Mouse (Mus musculus) embryonic facial prominence, embryonic 14.5 days (tissue): ENCODE data around the gene Insyn1. TPM values are rescaled to one million over a fixed set of nuclear protein-coding genes. Genes with fewer than 3 reads are reported as not detected.

Experiments
- ATAC-seq: fragments of 200-750 bp; cut with Nextera tagmentation; 2 replicates; pipeline ENCODE4 v1.8.0; 2017; ENCODE audit warnings: low read depth, moderate number of reproducible peaks, moderate TSS enrichment
- DNase-seq: peaks from one replicate; pipeline ENCODE4 v3.0.0-alpha.2; 2015; ENCODE audit warnings: low spot score
- H3K27ac ChIP-seq: fragments of 300-500 bp; sonication (generic); replicated peaks from 2 replicates; pipeline ENCODE4 v1.5.1; 2014; ENCODE audit warnings: low read depth, mild to moderate bottlenecking, low read length, moderate library complexity
- H3K27me3 ChIP-seq: fragments of 300-500 bp; sonication (generic); replicated peaks from 2 replicates; pipeline ENCODE4 v1.6.1; 2014; ENCODE audit warnings: low read length; ENCODE audit not compliant: control insufficient read depth, insufficient read depth
- H3K36me3 ChIP-seq: fragments of 300-500 bp; sonication (generic); 2 replicates; pipeline ENCODE4 v1.6.1; 2014; ENCODE audit warnings: low read length, mixed read lengths; ENCODE audit not compliant: control insufficient read depth, insufficient read depth
- H3K4me1 ChIP-seq: fragments of 300-500 bp; sonication (generic); 2 replicates; pipeline ENCODE4 v1.6.1; 2014; ENCODE audit warnings: antibody characterized with exemption, low read length; ENCODE audit not compliant: control insufficient read depth, insufficient read depth
- H3K4me2 ChIP-seq: fragments of 300-500 bp; sonication (generic); 2 replicates; pipeline ENCODE4 v1.6.1; 2014; ENCODE audit warnings: low read depth, mild to moderate bottlenecking, low read length, moderate library complexity, mixed read lengths
- H3K4me3 ChIP-seq: fragments of 300-500 bp; sonication (generic); 2 replicates; pipeline ENCODE4 v1.5.1; 2014; ENCODE audit warnings: low read depth, mild to moderate bottlenecking, low read length
- H3K9ac ChIP-seq: fragments of 300-500 bp; sonication (generic); 2 replicates; pipeline ENCODE4 v1.6.1; 2014; ENCODE audit warnings: low read depth, mild to moderate bottlenecking, low read length, moderate library complexity, mixed read lengths
- H3K9me3 ChIP-seq: fragments of 300-500 bp; sonication (generic); 2 replicates; pipeline ENCODE4 v1.6.1; 2016; ENCODE audit warnings: low read length; ENCODE audit not compliant: control insufficient read depth
- WGBS: fragments of 180-500 bp; shearing (Covaris S2); extraction: QIAGEN DNeasy Blood & Tissue Kit; methylation state at CpG from one replicate; pipeline ENCODE4 v1.1.7; 2014; 5-methylcytosine and 5-hydroxymethylcytosine counted together
- polyA plus RNA-seq: library from polyadenylated mRNA; unstranded; fragments of >200 nt; fragmentation: Nextera tagmentation; extraction: Ambion mirVana; gene quantifications from 2 replicates; pipeline ENCODE4 v1.2.1, GENCODE M21; 2014

Insyn1 gene
- polyA plus RNA-seq, 1 experiment from 2014 or later = 4.9 TPM

DNA sequence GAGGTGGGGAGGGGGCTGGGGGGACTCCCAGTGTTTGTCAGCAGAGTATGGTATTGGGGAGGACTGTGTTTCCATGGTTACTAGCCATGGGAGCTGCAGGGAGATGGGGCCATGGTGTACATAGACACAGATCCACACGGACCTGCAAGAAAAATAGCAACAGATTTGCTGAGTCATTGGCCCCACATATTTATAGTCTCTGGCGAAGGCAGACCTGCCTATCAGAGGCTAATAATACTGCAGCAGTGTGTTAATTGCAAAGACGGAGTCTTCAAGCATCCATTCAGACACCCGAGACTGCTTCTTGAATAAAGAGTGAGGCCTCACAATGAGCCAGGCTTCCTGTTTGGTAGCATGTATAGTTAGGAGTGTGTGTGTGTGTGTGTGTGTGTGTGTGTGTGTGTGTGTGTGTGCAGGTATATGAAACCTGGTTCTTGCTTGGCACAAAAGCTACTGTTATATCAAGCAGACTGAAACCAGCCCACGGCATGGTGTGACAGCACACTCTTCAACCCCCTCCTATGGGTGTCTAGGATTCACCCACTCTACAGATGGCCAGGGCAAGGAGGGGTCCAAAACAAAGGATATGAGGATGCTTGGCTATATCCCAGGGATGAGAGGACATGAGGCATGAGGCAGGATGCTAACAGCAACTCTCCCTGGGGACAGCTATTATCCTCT lies 20.9 kb upstream of the Insyn1 start:
- H3K27ac ChIP-seq = no peak overlapping the region
- H3K4me2 ChIP-seq = no peak overlapping the region
- WGBS = 66% methylated on average over 5 of the region's 5 CpGs
- H3K9ac ChIP-seq = no peak overlapping the region
- no peaks in the 10 kb centered on the region for H3K36me3 ChIP-seq
- no peak overlapping the region for H3K4me3 ChIP-seq
- no peak for ATAC-seq
- DNase-seq = no peak
- no peaks in the 10 kb centered on the region for H3K9me3 ChIP-seq
- H3K4me1 ChIP-seq = no peaks in the 10 kb centered on the region
- H3K27me3 ChIP-seq = no peaks in the 10 kb centered on the region

DNA sequence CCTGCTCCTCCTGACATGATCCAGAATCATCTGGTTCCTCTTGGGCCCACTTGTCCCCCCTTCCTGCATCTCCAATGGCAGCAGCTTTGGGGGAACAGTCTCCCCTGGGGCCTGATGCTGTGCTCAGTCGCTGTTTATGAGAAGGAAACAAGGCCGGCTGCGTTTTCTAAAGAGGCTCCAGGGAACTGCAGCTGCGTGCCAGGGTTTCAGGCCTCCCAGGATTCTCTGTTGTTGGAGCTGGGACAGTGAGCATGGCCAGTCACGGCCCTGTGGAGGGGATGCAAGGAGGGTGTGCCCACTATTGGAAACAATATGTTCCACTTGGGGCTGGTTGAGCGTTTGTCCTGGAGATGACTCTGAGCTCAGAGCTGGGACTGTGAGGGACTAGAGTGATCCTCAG lies 17.9 kb upstream of the Insyn1 start:
- DNase-seq (no peak), ATAC-seq (peak; percentile 31; the same call in 1 of the 2 replicates)
- Histone ChIP-seq H3K4me2 (no peak overlapping the region), H3K36me3 (no peaks in the 10 kb centered on the region), H3K4me1 (no peaks in the 10 kb centered on the region), H3K9ac (no peak overlapping the region), H3K4me3 (no peak overlapping the region), H3K9me3 (no peaks in the 10 kb centered on the region), H3K27me3 (no peaks in the 10 kb centered on the region), H3K27ac (no peak overlapping the region)
- 24% methylated on average over 6 of the region's 6 CpGs for WGBS

DNA sequence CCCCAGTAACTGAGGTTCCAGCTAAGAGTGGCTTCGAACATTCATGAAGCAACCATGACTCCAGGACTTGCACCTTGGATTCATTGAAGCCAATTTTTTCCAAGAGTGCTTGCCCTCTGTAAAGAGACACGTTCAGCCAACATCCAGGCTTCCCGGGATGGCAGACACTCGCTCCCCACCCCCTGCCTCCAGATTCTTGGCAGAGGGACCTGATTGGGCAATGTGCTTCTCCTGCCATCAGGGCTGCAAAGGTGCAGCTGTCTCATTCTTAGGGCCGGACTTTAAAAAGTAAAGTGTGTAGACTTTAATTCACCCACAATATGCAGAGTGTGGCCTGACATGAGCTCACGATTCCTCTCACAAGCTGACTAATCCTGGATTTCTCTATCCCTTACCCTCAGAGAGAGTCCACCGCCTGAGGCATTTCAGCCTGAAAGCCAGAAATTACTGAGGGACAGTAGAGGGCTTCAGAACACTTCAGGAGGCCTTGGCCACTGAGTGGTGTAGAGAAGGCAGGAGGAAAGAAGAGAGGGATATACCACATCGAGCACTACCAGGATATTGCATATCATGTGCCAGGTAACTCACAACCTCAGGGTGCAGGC lies 15.1 kb upstream of the Insyn1 start:
- DNase-seq (no peak), ATAC-seq (no peak)
- no peaks in the 10 kb centered on the region for H3K4me1 ChIP-seq
- 65% methylated on average over 8 of the region's 8 CpGs for WGBS
- no peak overlapping the region for H3K27ac ChIP-seq
- H3K4me2 ChIP-seq = no peak overlapping the region
- H3K9ac ChIP-seq = no peak overlapping the region
- no peaks in the 10 kb centered on the region for H3K27me3 ChIP-seq
- H3K4me3 ChIP-seq = no peak overlapping the region
- no peaks in the 10 kb centered on the region for H3K36me3 ChIP-seq
- H3K9me3 ChIP-seq = no peaks in the 10 kb centered on the region

DNA sequence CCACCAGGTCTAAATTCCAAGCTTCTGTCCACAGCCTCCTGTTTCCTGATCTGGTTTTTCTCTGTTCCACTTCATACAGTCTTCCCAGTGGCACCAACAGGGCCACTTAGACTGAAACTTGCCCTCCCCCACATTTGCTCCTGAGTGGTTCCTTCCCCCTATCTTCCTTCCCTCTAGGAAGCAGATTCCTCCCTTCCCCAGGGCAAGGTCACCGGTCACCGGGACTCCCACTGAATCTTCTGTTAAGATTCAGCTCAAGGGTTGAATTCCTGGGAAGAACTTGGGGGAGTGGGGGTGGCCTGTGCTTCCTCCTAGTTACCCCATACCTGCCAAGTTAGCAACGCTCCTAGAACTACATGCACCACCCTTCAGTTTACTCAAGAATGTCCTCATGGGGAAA lies 1.3 kb upstream of the Insyn1 start:
- peaks cover 13% of the 10 kb centered on the region for H3K4me1 ChIP-seq
- DNase-seq (no peak), ATAC-seq (no peak)
- WGBS = 11% methylated on average over 3 of the region's 3 CpGs
- H3K4me2 ChIP-seq = peak overlapping the region; percentile 77; the same call in 1 of the 2 replicates
- H3K27ac ChIP-seq = no peak overlapping the region
- H3K36me3 ChIP-seq = no peaks in the 10 kb centered on the region
- no peaks in the 10 kb centered on the region for H3K27me3 ChIP-seq
- no peak overlapping the region for H3K4me3 ChIP-seq
- H3K9me3 ChIP-seq = no peaks in the 10 kb centered on the region
- no peak overlapping the region for H3K9ac ChIP-seq

DNA sequence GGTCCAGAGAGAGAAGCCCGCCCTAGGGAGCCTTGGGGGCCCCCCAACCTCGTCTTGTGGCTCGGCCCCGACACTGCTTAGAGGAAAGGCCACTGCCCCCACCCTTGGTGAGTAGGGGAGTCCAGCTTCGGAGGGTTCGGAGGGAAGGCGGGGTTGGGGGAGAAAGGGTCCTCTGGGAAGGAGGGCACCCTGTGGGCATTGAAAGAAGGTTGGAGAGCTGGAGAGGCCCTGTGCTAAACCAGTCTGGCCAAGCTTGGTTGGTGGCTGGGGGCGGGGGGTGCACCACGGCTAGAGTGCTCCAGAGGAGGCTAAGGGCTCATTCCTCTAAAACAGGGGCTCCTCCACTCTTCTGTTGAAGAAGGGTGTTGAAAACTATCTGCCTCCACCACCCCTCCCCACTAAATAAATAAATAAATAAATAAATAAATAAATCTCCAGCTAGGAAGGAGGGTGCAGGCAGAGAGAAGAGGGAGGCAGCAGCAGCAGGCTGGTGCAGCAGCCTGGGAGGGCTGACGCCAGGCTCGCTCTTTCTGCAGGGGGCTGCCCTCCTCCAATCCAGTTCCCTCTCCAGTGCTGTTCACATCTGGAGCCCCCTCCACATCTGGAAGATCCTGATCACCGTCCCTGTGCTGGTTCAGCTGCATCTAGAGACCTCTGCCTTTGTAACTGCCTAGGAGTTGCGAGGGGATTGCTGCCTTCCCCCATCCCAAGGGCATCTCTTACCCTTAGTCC lies 896 bp downstream of the Insyn1 start:
- no peak for ATAC-seq
- peak overlapping the region; percentile 77 for H3K4me2 ChIP-seq
- H3K27ac ChIP-seq = 0 out of 2 replicates have a peak overlapping the region, but pooled peaks have one; percentile 90
- H3K9me3 ChIP-seq = no peaks in the 10 kb centered on the region
- DNase-seq = no peak
- peak overlapping the region; percentile 73 for H3K4me3 ChIP-seq
- H3K9ac ChIP-seq = peak overlapping the region; percentile 89
- no peaks in the 10 kb centered on the region for H3K36me3 ChIP-seq
- no peaks in the 10 kb centered on the region for H3K27me3 ChIP-seq
- WGBS = 5% methylated on average over 13 of the region's 13 CpGs
- peaks cover 13% of the 10 kb centered on the region for H3K4me1 ChIP-seq

DNA sequence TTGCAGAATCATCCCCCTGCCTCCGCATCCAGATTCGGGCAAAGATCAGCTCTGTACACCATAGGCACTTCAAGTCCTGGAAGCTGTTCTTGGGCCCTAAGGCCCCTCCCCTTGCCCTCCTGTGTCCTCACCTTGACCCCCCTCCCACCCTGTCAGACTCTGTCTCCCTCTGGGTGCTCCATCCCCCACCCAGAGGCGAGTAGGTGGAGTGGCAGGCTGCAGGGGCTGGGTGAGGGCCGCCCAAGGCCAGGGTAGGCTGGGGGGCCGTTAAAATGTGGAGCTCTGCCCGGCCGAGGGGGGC lies 1.4 kb downstream of the Insyn1 start:
- H3K9ac ChIP-seq = peak overlapping the region; percentile 89
- no peaks in the 10 kb centered on the region for H3K36me3 ChIP-seq
- ATAC-seq = no peak

DNA sequence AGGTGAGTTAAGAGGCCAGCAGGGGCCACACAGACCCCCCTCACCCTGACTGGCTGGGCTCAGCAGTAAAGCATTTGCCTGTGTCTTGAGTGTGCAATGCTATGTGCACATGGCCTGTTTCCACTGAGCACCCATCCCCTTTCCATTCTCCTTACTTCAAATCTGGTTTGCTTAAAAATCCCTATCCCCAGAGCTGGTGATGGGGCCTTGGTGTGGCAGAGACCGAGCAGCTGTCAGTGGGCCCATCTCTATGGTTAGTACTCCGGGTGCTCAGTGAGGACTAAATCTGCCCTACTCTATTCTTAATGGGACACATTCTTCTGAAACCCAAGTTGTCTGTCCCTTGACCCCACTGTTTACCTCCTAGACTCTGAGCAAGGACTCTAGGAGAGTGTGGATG lies 2.0 kb downstream of the Insyn1 start:
- Histone ChIP-seq H3K4me2 (peak overlapping the region; percentile 77), H3K9me3 (no peaks in the 10 kb centered on the region), H3K36me3 (no peaks in the 10 kb centered on the region), H3K4me1 (peaks cover 13% of the 10 kb centered on the region), H3K4me3 (peak overlapping the region; percentile 73), H3K9ac (peak overlapping the region; percentile 89; the same call in 1 of the 2 replicates), H3K27ac (no peak overlapping the region), H3K27me3 (no peaks in the 10 kb centered on the region)
- ATAC-seq (no peak), DNase-seq (no peak)
- WGBS = 64% methylated on average over 2 of the region's 2 CpGs

More for the DNA sequence above, 1.4 kb downstream of the Insyn1 start:
- Histone ChIP-seq H3K4me1 (peaks cover 13% of the 10 kb centered on the region), H3K9me3 (no peaks in the 10 kb centered on the region), H3K27ac (no peak overlapping the region), H3K4me2 (peak overlapping the region; percentile 77), H3K27me3 (no peaks in the 10 kb centered on the region), H3K4me3 (peak overlapping the region; percentile 73)
- DNase-seq = no peak
- 7% methylated on average over 7 of the region's 7 CpGs for WGBS

DNA sequence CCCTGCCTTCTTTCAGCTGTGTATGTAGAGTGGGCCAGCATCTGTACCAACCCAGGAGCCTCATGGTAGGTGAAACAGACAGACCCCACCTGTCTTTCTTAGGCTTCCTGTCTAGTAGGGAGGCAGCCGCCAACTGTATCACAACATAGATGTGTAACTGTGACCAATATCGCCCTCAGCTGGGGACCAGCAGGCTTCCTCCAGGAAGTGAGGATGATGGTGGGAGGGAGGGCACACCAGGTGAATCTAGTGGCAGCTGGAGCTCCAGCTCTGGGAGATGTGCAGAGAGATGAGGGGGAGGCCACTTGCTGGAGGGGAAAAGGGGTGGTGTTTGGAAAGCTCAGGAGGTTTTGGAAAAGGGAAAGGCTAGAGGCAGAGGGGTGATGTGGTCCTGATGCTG lies 6.6 kb downstream of the Insyn1 start:
- no peaks in the 10 kb centered on the region for H3K9me3 ChIP-seq
- no peak overlapping the region for H3K4me2 ChIP-seq
- H3K27ac ChIP-seq = no peak overlapping the region
- ATAC-seq (no peak), DNase-seq (no peak)
- no peaks in the 10 kb centered on the region for H3K36me3 ChIP-seq
- H3K27me3 ChIP-seq = no peaks in the 10 kb centered on the region
- no peak overlapping the region for H3K4me3 ChIP-seq
- peaks cover 3% of the 10 kb centered on the region for H3K4me1 ChIP-seq
- WGBS = 63% methylated on average over 2 of the region's 2 CpGs
- no peak overlapping the region for H3K9ac ChIP-seq
